Mouse (Mus musculus) natural killer cell, adult 2 months (primary cell): ENCODE measurements around the gene Dctn2.

Experiments
- DNase-seq, 2 experiments: peaks; one replicate each; pipeline ENCODE4 v3.0.0; 2022; ENCODE audit warnings: low spot score in 2 of 2

The Dctn2 gene

DNA sequence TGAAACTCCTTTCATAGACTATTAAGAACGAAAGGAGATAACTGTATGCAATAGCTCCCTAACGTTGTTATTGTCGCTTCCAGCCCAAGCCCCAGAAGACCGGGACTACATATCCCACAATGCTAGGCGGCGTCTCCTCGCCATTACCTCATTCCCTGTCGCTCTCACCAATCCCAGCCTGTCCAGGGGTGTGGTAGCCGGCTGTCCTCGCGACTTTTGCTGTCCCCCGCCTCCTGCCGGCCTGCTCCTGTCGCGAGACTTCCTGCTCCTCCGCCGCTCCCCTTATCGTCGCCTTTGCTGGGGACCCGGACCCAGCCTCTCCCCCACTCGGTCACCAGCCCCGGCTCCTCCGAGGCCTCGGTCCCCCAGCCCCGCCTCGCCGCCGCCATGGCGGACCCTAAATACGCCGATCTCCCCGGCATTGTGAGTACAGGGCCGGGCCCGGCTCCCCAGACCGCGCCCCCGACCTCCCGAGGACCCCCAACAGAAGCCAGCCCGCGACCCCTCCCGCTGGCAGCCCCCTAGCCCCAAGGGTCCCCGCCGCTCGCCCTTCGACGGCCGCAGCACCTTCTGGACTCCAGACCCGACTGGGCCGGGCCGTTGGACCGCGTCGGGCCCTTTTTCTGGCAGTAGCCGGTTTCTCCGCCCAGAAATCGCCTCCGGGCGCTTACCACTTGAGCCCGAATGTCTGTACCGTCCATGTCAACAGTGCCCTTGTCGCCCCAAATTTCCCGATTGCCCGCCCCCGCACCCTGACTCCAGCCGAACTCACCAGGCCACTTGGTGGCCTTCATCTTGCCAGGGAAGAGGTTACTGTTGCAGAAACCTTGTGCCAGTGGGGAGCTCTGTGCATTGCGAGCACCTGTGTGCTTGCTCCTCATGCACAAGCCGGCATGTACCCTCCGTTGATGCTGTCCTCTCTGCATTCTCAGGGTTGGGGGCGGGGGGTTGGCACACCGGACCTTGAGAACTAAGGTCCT is at the start of gene Dctn2:
Gene Dctn2, plus strand, starts transcription at position 257 of the 980 bp plus-strand sequence.
- DNase-seq = peak; percentile 93 to 94

- no peak for DNase-seq
Observed at GRCm38 (mm10) chr10:127216456-127216855, 49.7 kb upstream of the Dctn2 start.

DNA sequence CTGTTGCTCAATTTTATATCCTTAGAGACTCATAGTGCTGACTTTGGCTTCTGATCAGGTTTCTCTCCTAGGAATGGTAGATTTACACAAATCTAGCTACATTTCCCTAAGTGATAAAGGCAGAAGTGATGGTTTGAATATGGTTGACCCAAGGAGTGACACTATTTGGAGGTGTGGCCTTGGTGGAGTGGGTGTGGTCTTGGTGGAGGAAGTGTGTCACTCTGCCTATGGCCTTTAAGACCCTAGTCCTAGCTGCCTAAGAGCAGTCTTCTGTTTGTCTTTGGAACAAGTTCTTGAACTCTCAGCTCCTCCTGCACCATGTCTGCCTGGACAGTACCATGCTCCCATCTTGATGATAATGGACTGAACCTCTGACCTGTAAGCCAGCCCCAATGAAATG is 49.0 kb upstream of the Dctn2 start:
- no peak for DNase-seq

GRCm38 (mm10) chr10:127218339-127218738 is 47.8 kb upstream of the Dctn2 start:
- DNase-seq = no peak

DNA sequence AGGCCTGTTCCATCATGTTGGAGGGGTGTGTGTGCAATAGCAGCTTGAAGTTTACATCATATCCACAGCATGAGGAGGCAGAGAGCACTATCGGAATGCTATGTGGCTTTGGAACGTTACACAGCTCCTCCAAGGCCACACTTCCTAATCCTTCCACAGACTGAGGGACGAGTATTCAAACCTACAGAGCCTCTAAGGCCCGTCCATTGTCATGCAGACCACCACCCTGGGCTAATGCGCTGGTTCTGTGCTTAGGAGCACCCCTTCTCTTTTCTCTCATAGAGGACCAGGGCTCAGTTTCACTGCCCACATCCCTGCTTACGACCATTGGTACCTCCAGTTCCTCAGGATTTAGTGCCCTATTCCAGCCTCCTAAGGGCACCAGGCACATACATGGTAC is 41.0 kb upstream of the Dctn2 start:
- DNase-seq = no peak

DNA sequence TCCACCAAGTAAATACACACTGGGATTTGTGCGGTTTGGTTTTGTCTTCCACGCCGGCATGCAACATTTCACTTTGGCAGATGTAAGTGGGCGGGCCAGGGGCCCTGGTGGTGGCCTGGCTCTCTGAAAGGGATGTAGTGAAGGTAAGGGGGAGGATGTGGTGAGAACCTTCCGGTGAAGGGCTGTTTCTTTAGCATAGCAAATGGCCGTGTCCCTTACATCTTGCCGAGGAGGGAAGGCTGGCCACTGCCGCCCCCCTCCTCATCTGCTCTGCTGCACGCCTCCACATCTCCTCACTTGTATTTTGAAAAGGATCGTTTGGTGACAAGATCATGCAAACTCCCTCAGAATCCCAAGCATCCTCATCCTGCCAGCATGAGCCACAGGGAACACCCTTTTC is 40.4 kb upstream of the Dctn2 start:
- DNase-seq = peak; percentile 55 to 68

DNA sequence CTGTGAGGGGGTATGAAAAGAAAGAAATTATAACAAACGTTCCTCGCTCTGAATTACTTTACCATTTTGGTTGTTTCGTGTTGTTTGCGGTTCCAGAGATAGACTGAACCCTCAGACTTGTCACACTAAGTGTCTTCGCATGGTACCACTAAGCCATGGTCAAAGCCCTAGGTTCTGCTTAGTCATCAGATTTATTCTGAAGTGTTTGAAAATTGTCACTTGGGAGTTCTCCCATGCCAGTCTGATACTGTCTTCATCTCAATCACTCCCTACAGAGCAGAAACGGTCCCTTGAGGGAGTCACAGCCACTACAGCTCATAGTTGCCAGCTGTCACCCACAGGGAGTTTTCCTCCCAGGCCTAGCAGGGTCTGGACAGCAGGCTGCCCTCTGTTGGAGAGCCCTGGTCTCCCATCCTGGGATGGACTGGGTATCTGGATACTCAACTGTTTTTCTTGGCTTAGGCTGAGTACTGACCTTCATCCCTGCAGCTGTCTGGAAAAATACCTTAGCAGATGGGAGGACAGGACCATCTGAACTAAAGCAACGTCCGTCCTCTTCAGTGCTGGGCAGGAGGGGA is 39.8 kb upstream of the Dctn2 start:
- peak in 1 of 2 experiments; percentile 12 for DNase-seq

GRCm38 (mm10) chr10:127227163-127227562 is 39.0 kb upstream of the Dctn2 start:
- DNase-seq = no peak

GRCm38 (mm10) chr10:127228897-127229296 is 37.3 kb upstream of the Dctn2 start:
- peak; percentile 59 to 65 for DNase-seq

- peak in 1 of 2 experiments; percentile 10 for DNase-seq
Observed at GRCm38 (mm10) chr10:127230693-127231092, 35.5 kb upstream of the Dctn2 start.

GRCm38 (mm10) chr10:127231741-127232140 is 34.4 kb upstream of the Dctn2 start:
- no peak for DNase-seq

DNA sequence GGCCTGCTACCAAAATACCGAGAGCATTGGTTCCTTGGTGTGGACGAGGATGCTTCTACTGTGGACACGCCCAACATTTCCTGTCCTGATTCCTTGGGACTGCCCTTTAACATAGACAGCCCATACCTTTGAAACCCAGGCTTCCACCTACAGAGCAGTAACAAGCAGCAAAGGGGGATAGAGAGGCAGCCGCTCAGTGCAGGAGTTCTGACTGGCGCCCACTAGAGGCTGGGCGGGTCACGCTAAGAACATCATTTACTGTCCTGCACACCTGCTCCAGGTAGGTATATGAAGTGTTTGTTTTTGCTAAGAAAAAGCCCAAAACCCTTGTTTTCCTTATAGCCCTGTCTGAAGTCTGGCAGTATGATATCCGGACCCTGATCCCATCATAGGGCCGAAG is 33.0 kb upstream of the Dctn2 start:
- DNase-seq = peak in 1 of 2 experiments; percentile 29

GRCm38 (mm10) chr10:127236541-127236940 is 29.6 kb upstream of the Dctn2 start:
- DNase-seq = no peak

- DNase-seq = no peak
Observed at GRCm38 (mm10) chr10:127238241-127238824, 27.8 kb upstream of the Dctn2 start.

DNA sequence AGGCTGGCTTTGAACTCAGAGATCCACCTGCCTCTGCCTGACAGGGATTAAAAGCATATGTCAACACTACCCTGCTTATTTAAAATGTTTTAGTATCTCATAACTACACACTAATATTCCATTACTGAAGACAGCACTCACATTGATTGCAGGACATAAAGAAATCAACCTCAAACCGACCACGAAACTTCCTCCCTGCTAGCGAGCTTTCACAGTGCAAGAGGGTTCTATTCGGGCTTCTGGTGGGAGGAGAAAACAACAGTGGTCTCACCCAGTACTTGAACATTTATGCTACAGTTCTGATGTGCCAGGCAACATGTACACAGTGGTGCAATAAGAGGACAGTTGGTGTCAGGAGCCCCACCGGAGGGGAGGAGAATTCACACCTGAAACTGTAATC is 15.4 kb upstream of the Dctn2 start:
- DNase-seq = no peak

DNA sequence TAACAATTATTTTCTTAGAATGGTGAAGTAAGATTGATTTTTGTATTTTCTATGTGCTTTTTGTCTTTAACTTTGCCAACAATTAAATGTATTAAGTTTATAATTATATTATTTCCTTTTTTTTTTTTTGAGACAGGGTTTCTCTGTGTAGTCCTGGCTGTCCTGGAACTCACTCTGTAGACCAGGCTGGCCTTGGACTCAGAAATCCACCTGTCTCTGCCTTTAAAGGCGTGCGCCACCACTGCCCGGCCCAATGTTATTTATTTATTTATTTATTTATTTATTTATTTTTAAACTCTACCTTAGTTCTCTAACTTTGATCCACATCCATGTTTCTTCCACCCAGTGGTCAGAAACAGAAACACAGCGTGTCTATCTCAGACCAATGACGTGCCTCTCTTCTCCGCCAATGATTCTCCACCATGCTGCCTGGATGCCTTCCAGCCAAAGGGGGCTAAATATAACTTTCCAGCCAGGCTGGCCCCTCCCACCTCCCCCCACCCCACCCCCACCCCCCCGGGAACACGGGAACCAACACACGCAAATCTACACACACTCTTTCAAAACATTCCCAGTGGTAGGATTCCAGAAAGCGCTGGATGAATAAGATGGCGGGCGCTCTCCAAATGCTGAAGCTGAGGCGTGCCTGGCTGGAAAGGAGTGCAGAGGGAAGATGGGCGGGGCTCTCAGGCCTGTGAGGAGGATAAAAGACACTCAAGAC is 10.4 kb upstream of the Dctn2 start:
- DNase-seq = no peak

DNA sequence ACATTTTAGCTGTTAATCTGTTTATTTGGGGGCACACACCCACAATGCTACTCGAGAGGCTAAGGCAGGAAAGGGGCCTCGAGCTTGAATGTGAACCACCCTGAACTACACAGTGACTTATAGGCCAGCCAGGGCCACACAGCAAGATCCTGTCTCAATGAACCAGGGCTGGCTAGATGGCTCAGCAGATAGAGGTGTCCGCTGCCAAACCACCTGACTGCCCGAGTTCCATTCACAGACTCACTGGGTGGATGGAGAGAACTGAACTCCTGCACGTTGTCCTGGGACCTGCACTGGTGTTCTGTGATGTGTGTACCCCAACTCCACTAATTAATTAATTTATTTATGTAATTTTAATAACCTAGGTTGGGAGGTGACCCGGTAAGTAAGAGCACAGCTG is 8.4 kb upstream of the Dctn2 start:
- DNase-seq = no peak

- DNase-seq = no peak
Observed at GRCm38 (mm10) chr10:127258489-127258888, 7.7 kb upstream of the Dctn2 start.

DNA sequence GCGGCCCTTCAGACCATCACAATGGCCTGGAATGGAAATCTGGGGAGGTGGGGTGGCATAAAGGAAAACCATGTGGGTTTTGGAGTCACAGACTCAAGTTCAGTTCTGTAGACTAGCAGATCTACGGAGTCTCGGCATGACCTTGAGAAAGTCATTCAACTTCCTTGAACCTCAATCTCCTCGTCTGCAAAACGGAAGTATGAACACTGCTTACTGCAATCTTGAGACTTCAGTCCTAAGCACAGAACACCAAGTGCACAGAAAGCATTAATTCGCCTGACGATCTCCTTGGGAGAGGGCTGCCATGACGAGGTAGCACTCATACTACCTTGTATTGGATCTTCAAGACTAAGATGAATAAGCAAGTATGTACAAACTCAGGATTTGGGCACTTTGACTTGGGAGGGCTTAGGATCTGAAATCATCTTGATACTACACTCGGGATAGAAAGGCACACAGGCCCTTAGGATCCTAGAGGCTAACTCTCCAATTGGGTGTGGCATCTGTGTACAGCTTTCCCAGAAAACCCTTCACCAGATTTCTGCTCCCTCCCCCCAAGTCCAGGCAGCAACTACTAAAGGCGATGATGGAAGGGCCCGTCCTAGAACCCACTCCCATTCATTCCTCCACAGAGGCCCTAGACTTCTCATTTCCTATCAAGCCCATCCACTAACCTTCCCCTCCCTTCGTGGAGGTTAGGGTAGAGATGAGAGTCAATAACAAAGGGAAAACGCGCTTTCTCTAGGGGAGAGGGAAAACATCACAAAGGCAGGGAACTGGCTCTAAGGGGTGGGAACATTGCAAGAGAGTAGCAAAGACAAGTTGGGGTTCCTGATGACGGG is 4.2 kb upstream of the Dctn2 start:
- no peak for DNase-seq

GRCm38 (mm10) chr10:127262548-127263398 is 3.4 kb upstream of the Dctn2 start, which contains the start of gene Kif5a:
Gene Kif5a (minus strand): TSS chr10:127263348.
- DNase-seq = peak in 1 of 2 experiments; percentile 16
